Mouse (Mus musculus) neural tube, embryonic 10.5 days (tissue): ENCODE data around the gene Gm43064.

Source experiments
- DNase-seq: peaks from one replicate; pipeline ENCODE4 v3.0.0-alpha.2; 2017; ENCODE audit warnings: low spot score; ENCODE audit errors: extremely low spot score

Gene Gm43064

DNA sequence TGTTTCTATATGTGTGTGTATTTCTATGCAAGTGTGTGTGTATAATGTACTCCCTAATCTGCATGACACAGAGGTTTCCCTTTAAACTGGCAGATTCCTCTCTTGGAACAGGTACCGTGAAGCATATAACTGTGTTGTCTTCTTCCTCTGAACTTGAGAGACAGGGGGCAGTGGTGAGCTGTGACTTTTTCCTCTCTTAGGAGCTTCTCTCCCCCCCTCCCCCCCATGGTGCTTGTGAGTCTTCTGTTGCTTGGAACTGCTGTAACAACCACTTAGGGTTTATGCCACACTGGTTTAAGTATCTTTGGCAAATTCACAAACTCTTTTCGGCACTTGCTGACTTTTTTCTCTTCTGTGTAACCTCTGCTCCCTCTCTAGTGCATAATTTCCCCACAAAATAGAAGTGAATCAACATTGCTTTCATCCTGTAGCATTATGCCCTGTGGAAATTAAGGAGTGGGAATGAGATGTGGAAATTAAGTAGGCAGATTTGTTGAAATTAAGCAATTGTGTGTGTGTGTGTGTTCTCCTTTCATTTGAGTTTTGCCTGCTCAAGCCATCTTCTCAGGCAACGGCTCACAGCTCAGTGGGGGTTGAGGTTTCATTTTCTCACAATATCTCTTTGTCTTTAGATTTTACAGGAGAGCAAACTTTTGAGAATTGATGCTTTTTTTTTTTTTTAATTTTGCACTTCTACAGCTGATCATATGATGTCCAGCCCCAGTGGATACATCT, 43.4 kb downstream of the Gm43064 start:
- DNase-seq = no peak

DNA sequence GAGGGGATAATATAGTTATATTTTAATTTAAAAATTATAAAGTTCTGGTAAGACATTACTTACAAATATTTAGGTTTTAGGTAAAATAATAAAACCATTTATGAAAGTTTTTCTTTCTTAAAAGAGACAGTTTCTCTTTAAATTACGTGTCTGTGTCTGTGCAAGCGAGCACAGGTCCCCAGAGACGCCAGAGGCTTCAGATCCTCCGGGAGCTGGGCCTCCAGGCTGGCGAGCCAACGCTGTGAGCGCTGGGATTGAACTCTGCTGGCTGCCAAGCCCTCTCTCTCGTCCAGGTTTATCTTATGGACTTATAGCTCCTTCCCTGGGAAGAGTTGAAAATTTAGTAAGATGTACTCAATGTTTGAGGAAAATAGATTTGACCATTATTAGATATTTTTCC, 44.4 kb downstream of the Gm43064 start:
- DNase-seq = no peak

GRCm38 (mm10) chr3:103857036-103857805, 47.8 kb downstream of the Gm43064 start:
- no peak for DNase-seq

DNA sequence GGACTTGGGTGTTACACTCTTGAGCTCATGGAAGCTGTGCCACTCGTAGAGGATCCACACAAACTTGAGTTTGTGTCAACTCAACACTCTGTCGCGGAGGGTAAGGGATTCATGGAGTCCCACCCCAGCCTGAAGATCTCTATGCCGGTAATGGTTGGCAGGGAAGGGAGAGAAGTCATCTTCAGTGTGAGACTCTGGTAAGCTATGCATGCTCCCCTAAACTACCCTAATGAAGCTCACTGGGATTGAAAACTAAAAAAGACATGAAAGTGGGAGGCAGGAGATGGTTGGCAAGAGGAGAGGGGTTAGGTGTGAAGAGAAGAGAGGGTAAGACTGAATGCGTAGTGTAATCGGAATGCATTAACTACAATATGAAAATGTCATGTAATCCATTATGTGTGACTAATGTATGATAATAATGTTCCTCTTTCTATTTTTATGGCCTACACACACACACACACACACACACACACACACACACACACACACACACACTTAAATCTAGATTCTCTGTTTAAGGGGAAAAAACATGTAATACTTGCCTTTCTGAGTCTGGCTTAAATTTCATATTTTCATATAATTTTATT, 48.7 kb downstream of the Gm43064 start:
- no peak for DNase-seq

DNA sequence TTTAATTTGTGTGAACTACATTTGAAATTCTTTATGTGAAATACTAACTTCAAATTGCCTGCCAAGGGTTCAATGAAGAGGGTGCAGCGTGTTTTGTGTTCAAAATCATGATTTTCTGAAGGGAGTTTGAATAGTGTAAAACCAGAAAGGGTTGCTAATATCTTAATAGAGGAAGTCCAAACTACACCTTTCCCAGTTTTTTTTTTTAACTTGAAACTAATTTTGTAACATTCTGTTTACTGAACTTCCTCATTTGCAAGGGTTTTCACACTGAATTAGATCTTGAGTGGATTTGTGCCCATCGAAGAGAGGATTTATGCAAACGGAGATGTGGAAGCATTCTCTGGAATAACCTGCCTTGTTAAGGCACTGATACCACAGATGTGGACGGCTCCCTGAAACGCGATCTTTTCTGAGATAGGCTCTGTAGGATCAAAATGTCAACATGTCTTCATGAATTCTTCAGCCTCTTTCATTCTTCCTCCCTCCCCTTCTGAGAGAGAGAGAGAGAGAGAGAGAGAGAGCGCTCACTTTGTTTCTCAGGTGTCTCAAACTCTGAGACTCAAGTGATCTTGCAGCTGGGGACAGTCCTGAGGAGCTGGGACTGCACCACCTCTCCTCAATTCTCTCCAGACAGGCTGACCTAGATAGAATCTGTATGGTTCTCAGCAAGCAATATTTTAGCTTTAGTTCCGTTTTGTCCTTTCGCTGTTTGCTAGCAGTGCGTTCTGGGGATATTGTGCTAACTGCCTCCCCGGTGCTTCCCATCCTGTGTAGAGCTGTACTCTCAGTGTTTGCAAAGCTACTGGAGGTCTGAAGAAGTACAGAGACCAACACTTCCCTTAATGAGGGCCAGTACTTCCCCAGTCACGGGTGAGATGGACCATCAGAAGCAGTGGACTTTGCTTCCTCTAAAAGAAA, 49.8 kb downstream of the Gm43064 start, which contains the start of gene Ptpn22:
Gene Ptpn22 (plus strand): TSS at position 915 of the 921 bp plus-strand sequence.
- no peak for DNase-seq

DNA sequence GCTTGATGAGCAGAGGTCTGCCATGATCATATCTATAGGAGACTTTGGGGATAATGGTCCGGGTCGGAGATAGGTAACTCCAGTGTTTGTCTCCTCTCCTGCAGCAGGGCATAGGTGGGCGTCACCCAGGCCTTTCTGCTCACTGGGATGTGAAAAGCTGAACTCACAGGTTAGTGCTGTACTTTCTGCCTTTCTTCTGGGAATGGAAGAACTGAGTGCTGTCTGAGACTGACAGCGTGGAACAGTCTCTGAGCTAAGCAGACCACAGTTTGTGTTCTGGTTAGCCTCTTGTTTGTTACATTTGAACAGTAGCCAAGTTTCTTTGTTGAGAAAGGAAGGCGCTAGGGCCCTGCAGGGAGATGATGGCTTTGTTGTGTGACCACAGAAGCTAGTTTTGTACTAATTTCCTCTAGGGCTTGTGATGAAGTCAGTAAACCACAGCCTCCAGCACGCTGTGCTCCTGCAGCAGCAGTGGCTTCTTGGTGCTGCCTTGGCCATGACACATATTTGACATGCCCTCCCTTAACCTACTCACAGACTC, 50.5 kb downstream of the Gm43064 start:
- no peak for DNase-seq

GRCm38 (mm10) chr3:103862721-103863220, 53.4 kb downstream of the Gm43064 start:
- DNase-seq = no peak

DNA sequence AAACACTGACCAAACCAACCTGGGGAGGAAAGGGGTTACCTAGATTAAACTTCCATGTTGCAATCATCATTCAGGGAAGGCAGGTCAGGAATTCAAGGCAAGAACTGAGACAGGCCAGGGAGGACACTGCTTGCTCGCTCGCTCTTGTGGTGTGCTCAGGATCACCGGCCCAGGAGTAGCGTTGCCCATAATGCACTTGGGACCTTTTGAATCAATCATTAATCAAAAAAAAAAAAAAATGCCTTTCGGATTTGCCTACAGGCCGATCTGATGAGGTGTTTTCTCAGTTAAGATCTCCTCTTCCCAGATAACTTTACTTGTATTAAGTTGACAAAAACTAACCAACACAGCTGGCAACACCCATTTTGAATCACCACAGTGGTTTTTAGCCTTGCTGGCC, 54.8 kb downstream of the Gm43064 start:
- DNase-seq = no peak

DNA sequence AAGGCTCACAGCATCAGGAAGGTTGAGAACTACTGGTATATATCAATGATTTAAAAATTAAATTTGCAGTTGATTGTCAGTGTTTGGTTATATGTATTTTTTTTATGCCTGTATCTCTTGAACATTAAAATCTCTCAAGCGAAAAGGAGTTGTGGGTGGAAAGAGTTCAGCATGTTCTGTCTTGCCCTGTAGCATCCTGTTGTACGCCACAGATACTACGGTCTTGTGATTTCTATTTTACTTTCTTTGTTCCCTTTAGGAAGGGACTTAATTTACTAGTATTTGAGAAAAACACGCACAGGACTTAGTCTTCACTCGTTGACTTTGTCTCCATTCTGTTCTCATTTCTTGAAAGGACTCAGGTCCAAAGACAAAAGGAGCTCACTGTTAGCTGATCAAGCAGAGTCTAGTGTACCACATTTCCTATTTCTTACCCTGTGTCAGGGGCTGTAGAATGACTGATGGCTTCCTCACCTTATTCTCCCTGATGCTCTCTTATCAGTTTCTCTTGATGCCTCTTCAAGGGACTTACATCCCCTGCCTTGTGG, 58.1 kb downstream of the Gm43064 start:
- DNase-seq = no peak

GRCm38 (mm10) chr3:103868008-103868407, 58.6 kb downstream of the Gm43064 start:
- DNase-seq = no peak

DNA sequence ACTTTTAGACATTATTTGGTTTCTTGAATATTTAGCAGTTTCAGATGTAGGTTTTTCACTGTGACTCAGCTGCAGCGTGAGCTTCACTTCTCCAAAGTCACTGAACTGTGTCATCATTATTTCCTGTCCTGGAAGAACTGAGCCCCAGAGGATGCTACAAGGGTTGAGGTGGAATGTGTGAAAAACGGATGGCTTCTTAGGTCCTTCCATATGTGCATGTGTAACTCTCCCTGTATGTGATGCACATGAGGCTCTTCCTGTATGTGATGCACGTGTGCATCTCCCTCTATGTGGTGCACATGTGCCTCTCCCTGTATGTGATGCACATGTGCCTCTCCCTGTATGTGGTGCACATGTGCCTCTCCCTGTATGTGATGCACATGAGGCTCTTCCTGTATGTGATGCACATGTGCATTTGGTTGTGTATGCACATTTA, 63.3 kb downstream of the Gm43064 start:
- no peak for DNase-seq

GRCm38 (mm10) chr3:103874329-103874728, 65.0 kb downstream of the Gm43064 start:
- no peak for DNase-seq

- no peak for DNase-seq
Measured at GRCm38 (mm10) chr3:103885946-103886345, 76.6 kb downstream of the Gm43064 start.

GRCm38 (mm10) chr3:103887581-103887980, 78.2 kb downstream of the Gm43064 start:
- no peak for DNase-seq
